Mouse (Mus musculus): ENCODE measurements around the gene Cachd1. TPM values are rescaled to one million over a fixed set of nuclear protein-coding genes. Genes with fewer than 3 reads are reported as not detected.

Cachd1 gene
- polyA plus RNA-seq, 1 experiment from 2014 or later = 50.8 TPM

GRCm38 (mm10) chr4:100879414-100879813 is 102.9 kb downstream of the Cachd1 start:
- Histone ChIP-seq H3K27ac (replicated peaks) (no peak overlapping the region), H3K4me3 (no peak overlapping the region), H3K9ac (replicated peaks) (no peak overlapping the region), H3K4me1 (peaks cover 5% of the 10 kb centered on the region; the same call in 1 of the 2 replicates), H3K27me3 (no peaks in the 10 kb centered on the region), H3K4me2 (replicated peaks) (no peak overlapping the region), H3K36me3 (no peaks in the 10 kb centered on the region), H3K9me3 (no peaks in the 10 kb centered on the region)
- 89% methylated on average over 8 of the region's 8 CpGs for WGBS
- no peak for ATAC-seq (ENCODE audit: low FRiP score, low read depth)

DNA sequence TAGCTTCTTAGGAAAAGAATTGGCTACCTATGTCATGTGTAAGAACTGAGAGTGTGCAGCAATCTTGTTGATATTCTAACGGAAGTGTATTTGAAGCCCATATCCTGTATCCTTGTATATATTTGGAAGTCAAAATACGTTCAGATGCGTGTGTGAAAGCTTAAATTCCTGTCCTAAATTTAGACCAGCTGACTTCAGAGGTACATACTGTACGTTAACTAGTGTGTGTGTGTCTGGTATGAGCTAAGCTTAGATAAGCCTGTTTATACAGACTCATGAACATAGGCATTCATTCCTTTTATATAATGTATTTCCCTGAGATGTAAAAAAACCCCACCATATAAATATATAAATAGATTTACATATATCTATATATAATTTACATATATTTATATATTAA is 103.6 kb downstream of the Cachd1 start:
- no peaks in the 10 kb centered on the region for H3K27me3 ChIP-seq

DNA sequence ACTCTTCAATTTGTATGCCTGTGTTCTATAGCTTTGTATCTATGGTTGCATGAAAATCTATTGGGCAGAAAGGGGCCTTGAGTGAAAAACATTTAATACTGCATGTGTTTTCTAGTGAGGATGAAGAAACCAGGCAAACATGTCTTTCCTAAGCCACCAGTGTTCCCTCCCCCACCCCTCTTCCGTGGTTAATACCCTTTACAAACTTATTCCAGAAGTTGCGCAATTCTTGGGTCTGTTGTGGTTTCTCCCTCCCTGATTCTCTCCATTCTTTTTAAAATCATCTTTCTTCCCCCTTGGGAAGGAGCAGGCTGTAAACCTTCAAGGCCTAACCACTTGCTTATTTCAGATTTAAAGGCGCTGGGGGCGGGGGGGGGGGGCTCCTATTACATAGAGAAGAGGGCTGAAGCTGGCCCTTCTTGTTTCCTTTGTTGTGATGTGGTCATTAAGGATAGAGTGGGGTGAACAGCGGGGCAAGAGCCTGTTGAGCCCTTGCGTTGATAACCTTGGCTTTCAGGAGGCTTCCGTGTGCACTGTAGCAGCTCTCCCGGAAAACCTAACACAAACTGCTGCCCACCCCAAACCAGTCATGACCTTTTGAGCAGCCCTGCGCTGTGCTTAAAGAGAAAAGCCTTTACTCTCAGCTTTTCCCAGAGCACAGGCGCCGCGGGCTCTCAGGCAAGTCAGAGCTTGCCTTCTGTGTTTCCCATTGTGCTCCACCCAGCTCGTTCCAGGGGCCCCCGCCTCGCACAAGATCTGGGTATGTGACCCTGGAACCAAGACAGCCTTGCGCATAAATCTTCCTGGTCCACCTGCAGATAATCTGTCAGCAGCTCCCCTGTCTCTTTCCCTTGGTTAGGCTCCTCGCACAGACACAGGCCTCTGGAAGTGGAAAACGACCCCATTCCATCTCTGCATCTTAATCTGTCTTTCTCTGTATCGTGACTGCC is 109.6 kb downstream of the Cachd1 start:
- Histone ChIP-seq H3K27me3 (no peaks in the 10 kb centered on the region), H3K9ac (replicated peaks) (peak overlapping the region; percentile 32; the same call in 1 of the 2 replicates), H3K27ac (replicated peaks) (peak overlapping the region; percentile 85), H3K4me1 (peaks cover 58% of the 10 kb centered on the region), H3K36me3 (no peaks in the 10 kb centered on the region), H3K4me2 (replicated peaks) (peak overlapping the region; percentile 34), H3K9me3 (no peaks in the 10 kb centered on the region), H3K4me3 (no peak overlapping the region)
- 3% methylated on average over 19 of the region's 19 CpGs for WGBS
- ATAC-seq (ENCODE audit: low FRiP score, low read depth) = peak; percentile 72

More for the DNA sequence above, 103.6 kb downstream of the Cachd1 start:
- Histone ChIP-seq H3K9ac (replicated peaks) (no peak overlapping the region), H3K36me3 (no peaks in the 10 kb centered on the region), H3K9me3 (no peaks in the 10 kb centered on the region), H3K4me3 (no peak overlapping the region), H3K4me2 (replicated peaks) (no peak overlapping the region), H3K27ac (replicated peaks) (no peak overlapping the region), H3K4me1 (peaks cover 11% of the 10 kb centered on the region)
- 81% methylated on average over 4 of the region's 4 CpGs for WGBS
- no peak for ATAC-seq (ENCODE audit: low FRiP score, low read depth)

DNA sequence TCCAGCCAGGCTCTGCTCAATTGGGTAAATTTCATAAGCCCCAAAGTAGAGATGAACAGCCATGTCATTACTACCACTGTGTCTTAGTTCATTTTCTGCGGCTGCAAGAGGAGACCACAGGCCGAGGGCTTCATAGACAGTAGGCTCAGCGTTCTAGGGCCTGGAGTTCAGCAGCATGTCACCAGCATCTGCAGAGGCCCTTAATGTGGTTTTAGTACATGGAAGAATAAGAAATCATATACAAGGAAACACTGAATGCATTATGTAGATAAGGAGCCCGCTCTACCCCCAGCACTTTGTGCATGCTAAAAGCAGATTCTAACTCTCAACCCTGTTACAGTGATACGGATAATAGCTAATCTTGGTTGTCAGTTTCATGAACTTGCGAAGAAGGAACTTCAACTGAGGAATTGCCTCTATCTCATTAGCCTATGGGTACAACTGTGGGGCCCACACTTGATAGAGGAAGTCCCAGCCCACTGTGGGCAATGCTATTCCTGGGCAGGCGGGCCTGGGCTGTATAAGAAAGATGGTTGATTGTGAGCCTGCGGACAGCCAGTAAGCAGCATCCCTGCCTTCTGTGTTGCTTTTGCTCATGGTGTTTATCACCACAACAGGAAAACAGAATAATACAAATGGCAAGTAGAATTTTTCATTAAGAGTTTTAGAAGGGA is 110.4 kb downstream of the Cachd1 start:
- peak overlapping the region; percentile 32; the same call in 1 of the 2 replicates for H3K9ac ChIP-seq (replicated peaks)
- H3K36me3 ChIP-seq = no peaks in the 10 kb centered on the region
- no peaks in the 10 kb centered on the region for H3K27me3 ChIP-seq
- ATAC-seq (ENCODE audit: low FRiP score, low read depth) = no peak
- peak overlapping the region; percentile 85 for H3K27ac ChIP-seq (replicated peaks)
- H3K4me1 ChIP-seq = peaks cover 58% of the 10 kb centered on the region
- H3K4me3 ChIP-seq = no peak overlapping the region
- WGBS = 70% methylated on average over 8 of the region's 8 CpGs
- peak overlapping the region; percentile 34 for H3K4me2 ChIP-seq (replicated peaks)
- no peaks in the 10 kb centered on the region for H3K9me3 ChIP-seq

DNA sequence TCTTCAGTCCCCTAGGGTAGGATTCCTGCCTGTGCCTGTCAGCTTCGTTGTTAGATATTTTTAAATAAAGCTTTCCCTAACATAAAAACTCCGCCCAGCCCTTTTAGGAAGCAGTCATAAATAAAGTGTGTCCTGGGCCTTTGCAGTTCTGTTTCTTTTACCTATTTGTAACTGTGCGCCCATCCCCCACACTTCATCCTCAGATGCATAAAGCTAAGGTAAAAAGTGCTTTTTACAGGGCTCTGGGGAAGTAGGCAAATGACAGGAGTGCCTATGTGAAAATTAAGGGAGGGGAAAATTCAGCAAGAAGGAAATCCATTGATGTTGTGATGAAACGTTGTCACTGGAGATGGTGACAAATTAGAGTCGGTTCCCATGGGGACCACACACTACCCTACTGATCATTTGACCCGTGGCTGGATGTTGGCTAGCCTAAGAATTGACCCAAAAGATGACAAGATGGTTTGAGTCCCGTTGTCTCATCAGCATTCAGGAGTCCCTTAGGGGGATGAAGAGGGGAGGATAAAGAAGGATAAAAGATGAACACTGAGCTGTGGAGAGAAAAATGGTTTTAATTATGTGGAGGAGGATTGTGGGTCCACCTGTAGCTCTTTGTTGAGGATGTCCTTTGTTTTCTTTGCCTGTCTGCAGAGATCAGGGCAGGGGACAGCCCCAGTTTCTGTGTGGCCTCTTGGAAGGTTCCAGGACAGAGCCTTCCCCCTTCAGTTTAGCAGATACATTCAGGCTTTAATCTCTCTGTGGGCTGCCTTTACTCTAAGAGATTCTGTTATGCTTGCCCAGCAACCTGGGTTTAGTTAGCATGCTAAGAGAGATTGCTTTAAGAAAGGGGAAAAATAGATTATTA is 113.9 kb downstream of the Cachd1 start:
- Histone ChIP-seq H3K27me3 (no peaks in the 10 kb centered on the region), H3K36me3 (no peaks in the 10 kb centered on the region), H3K9me3 (no peaks in the 10 kb centered on the region), H3K4me3 (no peak overlapping the region), H3K9ac (replicated peaks) (no peak overlapping the region), H3K4me2 (replicated peaks) (no peak overlapping the region), H3K4me1 (peaks cover 49% of the 10 kb centered on the region), H3K27ac (replicated peaks) (peak overlapping the region; percentile 67)
- peak; percentile 75 for ATAC-seq (ENCODE audit: low FRiP score, low read depth)
- 22% methylated on average over 7 of the region's 7 CpGs for WGBS

- peaks cover 22% of the 10 kb centered on the region for H3K4me1 ChIP-seq
- no peak overlapping the region for H3K27ac ChIP-seq (replicated peaks)
- peaks cover 8% of the 10 kb centered on the region; the same call in 1 of the 2 replicates for H3K36me3 ChIP-seq
- H3K27me3 ChIP-seq = no peaks in the 10 kb centered on the region
- H3K4me3 ChIP-seq = no peak overlapping the region
- H3K9me3 ChIP-seq = no peaks in the 10 kb centered on the region
- no peak overlapping the region for H3K4me2 ChIP-seq (replicated peaks)
- H3K9ac ChIP-seq (replicated peaks) = no peak overlapping the region
- ATAC-seq (ENCODE audit: low FRiP score, low read depth) = no peak
Observed at GRCm38 (mm10) chr4:100893739-100894138, 117.3 kb downstream of the Cachd1 start.

DNA sequence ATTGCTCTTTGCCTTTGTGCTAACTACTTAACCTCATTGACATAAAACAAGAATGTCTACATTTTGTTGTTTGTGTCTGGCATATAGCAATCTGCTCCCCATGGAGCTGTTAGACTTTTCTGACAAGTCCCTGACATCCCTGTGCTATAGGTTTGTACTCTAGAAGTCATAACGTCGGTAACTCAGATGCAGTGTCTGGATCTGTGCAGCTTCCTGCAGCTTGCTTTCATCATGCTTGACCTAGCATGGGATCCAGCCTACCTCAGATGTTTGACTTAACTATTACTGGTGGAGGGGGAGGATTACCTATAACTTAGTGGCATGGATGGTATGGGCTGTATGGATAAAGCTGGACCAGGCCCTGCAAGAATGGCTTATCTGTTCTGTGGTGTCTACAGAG is 117.7 kb downstream of the Cachd1 start:
- H3K9me3 ChIP-seq = no peaks in the 10 kb centered on the region
- H3K36me3 ChIP-seq = peaks cover 12% of the 10 kb centered on the region; the same call in 1 of the 2 replicates
- no peak overlapping the region for H3K27ac ChIP-seq (replicated peaks)
- H3K4me1 ChIP-seq = peaks cover 18% of the 10 kb centered on the region
- 75% methylated on average over 2 of the region's 2 CpGs for WGBS
- H3K4me2 ChIP-seq (replicated peaks) = no peak overlapping the region
- ATAC-seq (ENCODE audit: low FRiP score, low read depth) = no peak
- H3K4me3 ChIP-seq = no peak overlapping the region
- no peak overlapping the region for H3K9ac ChIP-seq (replicated peaks)
- H3K27me3 ChIP-seq = no peaks in the 10 kb centered on the region

DNA sequence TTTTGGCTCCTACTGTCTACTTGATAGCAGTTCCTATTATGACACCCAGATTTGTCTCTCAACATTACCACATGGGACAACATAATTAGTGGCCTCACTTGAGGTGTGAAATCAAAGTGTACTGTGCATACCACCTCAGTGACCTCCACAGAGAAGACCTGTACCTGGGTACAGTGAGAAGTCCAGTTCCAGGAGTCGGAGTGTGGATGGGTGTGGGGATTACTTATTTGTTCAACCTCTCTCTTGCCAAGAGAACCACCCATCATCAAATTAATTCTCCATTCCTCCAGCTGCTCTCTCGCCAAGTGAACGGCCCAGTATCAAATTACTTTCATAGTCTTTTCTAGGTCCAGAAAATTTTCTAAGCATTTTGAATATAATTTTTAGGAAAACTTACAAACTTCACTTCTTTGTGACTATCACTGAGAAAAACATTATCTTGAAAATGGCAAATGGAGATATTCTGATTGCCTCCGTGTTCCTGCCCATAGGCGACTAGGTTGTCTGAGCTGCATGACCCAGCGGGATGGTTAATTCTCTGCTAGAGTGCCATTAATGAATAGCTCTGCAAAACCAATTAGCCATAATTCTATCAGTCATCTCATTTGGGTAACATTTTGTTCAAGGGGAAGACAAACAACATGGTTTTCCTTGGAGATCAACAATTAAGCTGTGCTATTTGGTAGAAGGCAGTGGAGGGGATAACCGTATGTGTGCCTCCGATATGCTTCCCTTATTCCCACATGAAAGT is 120.0 kb downstream of the Cachd1 start:
- Histone ChIP-seq H3K4me1 (peaks cover 9% of the 10 kb centered on the region), H3K27ac (replicated peaks) (no peak overlapping the region), H3K9me3 (no peaks in the 10 kb centered on the region), H3K27me3 (no peaks in the 10 kb centered on the region), H3K4me3 (no peak overlapping the region), H3K4me2 (replicated peaks) (no peak overlapping the region), H3K9ac (replicated peaks) (no peak overlapping the region), H3K36me3 (peaks cover 16% of the 10 kb centered on the region; the same call in 1 of the 2 replicates)
- ATAC-seq (ENCODE audit: low FRiP score, low read depth) = no peak
- 81% methylated on average over 8 of the region's 8 CpGs for WGBS

DNA sequence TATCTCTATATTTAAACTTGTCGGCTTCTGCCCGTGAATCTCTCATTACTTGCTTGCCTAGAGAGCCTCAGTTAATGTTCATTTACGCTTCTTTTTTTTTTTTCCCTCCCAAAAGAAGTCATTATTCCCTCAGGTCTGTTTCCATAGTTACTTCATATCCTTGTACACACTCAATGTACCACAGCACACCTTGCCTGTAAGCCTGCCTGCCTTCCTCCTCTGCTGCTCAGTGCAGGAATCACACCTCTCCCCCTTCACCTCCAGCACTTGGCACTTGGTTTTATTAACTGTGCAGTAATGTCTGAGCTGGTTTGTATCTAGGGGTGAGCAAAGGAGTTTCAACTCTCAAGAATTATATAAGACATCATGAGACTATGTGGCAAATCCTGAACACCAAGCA is 121.5 kb downstream of the Cachd1 start:
- Histone ChIP-seq H3K27me3 (no peaks in the 10 kb centered on the region), H3K9me3 (no peaks in the 10 kb centered on the region), H3K36me3 (peaks cover 16% of the 10 kb centered on the region; the same call in 1 of the 2 replicates), H3K4me3 (no peak overlapping the region), H3K4me2 (replicated peaks) (no peak overlapping the region), H3K9ac (replicated peaks) (no peak overlapping the region), H3K4me1 (peaks cover 20% of the 10 kb centered on the region), H3K27ac (replicated peaks) (no peak overlapping the region)
- no peak for ATAC-seq (ENCODE audit: low FRiP score, low read depth)
- WGBS = 88% methylated on average over 3 of the region's 3 CpGs

DNA sequence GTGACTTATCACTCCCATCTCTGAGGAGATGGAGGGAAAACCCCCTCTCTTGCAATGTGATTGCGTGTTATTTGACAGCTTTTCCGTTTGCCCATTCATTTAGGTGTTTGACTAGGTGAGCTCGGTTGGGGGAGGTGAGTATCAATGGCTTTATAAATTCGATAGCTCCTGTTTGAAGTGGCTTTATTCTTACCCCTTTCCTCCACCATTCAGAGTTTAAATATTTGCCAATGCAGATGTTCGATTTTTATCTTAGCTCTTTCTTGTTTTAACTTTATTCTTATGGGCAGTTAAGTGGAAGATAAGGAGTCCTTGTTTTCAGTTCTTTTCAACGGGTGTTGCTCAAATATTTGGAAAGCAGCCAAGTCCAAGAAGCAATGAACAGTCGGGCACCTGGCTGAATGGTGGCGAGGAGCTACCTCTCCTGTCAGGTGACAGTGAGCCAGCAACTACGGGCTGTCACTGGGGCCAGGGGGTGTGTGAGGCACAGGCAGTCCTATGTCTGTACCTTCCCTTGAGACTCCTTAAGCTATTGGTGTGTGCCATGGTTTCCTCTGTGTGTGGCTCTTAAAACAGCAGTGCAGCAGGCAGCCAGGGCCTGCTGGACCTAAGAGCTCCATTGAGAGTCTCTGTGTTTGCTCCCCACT is 133.3 kb downstream of the Cachd1 start:
- Histone ChIP-seq H3K27ac (replicated peaks) (peak overlapping the region; percentile 84), H3K4me1 (peaks cover 76% of the 10 kb centered on the region), H3K36me3 (no peaks in the 10 kb centered on the region), H3K9ac (replicated peaks) (no peak overlapping the region), H3K9me3 (no peaks in the 10 kb centered on the region), H3K4me2 (replicated peaks) (peak overlapping the region; percentile 14), H3K4me3 (no peak overlapping the region), H3K27me3 (no peaks in the 10 kb centered on the region)
- WGBS = 49% methylated on average over 9 of the region's 9 CpGs
- ATAC-seq (ENCODE audit: low FRiP score, low read depth) = no peak
